Mouse (Mus musculus): ENCODE measurements around the gene Cdh13.

Gene Cdh13

GRCm38 (mm10) chr8:118296477-118296876 is 12.9 kb downstream of the Cdh13 start:
- no peak for DNase-seq (ENCODE audit: low read depth, low spot score)

DNA sequence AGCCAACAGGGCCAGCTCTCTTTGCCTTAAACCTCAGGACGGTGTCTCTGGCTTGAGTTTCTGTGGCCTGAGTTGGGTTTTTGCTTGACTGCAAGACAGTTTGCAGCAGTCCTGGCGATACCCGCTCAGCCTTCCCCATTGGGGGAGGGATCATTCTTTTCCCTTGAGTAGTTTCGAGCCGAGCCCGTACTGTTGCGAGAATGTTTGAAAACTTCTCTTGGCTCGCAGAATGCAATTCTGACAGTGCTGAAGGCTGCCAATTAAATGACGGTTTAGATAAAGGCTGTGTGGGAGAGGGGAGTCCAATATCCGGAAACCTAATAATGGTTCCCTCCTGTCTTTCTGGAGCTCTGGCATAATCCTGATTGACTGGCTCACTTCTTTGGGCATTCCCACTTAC is 23.4 kb downstream of the Cdh13 start:
- no peak for DNase-seq (ENCODE audit: low read depth, low spot score)

DNA sequence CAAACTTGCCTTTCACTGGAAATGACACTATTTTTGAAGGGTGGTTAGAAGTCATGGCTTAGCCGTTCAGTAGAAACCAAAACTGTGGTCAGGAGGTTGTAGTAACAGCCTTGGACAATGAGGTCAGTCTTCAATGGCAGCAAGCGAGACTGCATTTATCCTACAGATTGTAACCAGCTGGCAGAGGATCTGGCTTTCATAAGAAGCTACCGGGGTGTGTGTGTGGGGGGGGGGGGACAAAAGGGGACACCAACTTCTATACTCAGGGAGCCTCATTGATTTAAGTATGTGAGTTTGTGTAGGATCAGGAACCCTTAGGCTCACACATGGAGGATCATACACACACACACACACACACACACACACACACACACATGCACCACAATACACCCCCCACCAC is 25.6 kb downstream of the Cdh13 start:
- no peak for DNase-seq (ENCODE audit: low read depth, low spot score)

DNA sequence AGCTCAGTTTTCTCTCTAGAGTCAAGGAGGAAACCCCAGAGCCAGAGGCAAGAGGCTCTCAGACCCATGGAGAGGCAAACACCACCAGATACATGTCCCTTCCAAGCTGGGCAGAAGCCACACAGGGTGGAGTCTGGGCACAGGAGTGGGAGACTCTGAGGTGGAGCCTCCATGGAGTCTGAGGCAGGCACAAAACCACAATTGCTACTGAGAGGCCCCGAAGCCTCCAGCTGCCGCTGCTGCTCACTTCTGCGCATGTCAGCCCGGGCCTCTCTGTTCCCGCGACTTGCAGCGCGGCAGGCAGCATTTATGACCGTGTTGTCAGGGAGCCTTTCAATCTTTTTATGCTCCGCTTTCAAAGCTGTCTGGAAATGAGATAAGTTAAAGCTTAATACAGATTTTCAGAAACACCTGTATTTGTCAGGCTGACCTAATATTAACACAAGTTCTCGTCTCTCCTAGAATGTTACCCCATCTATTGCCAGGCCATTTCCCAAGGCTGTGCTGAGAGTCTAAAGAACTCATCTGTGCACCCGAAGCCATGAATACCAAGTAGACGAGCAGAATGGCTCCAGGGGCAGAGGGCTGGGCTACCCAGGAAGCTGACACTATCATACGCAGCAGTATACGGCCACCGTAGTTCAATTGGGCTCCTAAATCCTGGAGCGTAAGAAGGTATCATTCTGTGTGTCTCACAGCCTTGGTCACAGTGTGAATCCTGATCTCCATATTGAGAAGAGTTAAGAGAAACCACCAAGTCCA is 30.1 kb downstream of the Cdh13 start:
- no peak for DNase-seq (ENCODE audit: low read depth, low spot score)

DNA sequence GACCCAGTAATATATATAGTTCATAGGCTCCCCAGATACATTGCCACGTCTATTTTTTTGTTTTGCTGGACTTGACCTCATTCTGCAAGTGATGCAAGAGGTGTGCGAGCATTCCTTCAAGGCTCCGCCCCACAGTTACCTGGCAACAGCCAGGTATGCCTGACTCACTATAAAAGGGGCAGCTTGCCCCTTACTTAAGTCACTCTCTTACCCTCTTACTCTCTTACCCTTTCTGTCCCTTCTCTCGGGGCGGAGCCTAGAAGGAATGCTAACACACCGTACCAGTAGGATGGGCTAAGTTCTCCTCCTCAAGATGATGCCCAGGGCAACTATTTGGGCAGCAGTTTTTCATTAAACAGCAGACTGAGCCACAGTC is 30.6 kb downstream of the Cdh13 start:
- no peak for DNase-seq (ENCODE audit: low read depth, low spot score)

DNA sequence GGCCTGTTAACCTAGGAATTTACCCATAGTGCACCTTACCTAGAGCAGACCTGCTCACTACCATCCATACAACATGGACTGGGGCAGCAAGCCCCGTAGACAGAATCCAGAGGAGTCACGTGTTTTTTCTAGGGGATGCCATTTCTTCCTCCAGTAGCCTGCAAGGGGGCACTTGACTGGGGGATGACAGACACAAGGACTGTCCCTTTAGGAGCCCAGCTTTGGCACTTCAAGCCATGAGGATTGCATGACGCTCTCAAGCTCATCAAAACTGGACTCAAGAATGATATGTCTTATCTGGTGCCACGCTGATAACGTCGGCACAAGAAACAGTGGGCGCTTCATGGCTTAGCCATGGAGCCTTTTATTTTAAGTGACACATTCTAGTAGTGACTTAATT is 31.4 kb downstream of the Cdh13 start:
- DNase-seq (ENCODE audit: low read depth, low spot score), result no peak

DNA sequence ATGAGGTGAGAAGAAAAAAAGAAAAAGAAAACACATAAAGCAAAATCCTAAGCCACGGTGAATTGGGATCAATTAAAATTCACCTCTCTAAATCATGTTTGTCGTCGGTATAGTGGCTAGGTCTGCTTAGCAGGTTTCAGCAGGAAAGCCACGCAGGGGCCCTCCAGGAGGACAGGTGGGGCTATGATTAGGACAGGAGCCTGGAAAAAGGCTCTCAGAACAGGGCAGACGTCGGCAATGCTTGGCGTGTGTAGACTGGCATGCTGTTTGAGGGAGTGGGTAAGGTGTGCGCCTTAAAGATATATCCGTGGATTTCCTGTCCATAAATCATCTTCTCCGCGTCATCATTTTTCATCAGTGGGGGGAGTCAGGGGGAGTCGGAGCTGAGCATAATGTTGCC is 32.9 kb downstream of the Cdh13 start:
- DNase-seq (ENCODE audit: low read depth, low spot score), result no peak

- no peak for DNase-seq (ENCODE audit: low read depth, low spot score)
These were observed 37.0 kb downstream of the Cdh13 start for GRCm38 (mm10) chr8:118320566-118320965.

DNA sequence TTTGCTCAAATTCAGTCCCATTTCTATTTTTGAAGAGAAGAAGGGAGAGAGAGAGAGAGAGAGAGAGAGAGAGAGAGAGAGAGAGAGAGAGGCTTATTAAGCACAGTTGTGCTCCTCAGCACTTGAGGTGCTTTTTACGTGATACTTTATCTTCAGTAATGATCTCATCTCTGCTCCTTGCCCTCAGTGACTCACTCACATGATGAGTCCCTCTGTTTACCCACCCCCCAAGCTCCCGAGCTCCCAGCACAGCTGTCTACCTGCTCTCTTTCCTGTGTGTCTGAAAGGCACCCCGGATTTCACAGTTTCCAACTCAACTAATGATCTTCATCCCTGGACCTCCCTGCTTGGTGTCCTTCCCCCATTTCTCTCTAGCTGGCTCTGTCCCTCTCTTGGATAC is 39.9 kb downstream of the Cdh13 start:
- no peak for DNase-seq (ENCODE audit: low read depth, low spot score)

DNA sequence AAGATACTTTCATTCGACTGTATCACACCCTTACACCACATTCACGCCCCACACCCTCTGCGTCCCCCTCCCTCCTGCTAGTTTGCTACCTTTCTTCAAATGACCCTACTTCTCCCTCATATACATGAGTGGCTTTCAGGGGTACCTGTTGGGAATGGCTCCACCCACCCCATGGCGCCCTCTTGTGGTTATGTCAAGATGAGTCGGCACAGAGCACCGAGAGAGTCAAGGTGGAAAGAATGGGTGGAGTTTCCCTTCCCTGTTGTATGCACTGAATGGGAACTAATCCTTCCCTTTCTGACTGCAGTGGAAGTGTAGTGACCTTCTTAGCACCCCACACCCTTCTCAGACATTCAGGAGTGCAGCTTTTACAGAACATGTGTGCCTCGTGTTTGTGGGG is 51.4 kb downstream of the Cdh13 start:
- DNase-seq (ENCODE audit: low read depth, low spot score), result no peak

DNA sequence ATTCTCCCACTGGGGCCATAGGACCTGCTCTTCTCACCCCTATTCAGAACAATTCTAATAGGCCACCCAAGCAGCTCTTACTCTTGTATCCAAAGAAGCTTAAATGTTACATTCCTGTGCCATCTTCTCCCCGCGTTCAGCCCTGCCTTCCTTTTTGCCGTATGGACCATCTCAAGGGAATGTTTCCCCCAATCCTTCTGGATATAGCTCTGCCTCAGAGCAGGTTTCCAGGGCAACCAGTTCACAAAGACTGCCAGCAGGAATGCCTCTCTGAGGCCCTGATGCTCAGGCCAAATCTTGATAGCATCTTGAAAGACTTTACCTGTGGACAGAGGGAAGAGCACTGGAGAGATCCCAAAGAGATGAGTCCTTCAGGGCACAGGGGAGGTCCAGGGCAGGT is 56.2 kb downstream of the Cdh13 start:
- no peak for DNase-seq (ENCODE audit: low read depth, low spot score)

DNA sequence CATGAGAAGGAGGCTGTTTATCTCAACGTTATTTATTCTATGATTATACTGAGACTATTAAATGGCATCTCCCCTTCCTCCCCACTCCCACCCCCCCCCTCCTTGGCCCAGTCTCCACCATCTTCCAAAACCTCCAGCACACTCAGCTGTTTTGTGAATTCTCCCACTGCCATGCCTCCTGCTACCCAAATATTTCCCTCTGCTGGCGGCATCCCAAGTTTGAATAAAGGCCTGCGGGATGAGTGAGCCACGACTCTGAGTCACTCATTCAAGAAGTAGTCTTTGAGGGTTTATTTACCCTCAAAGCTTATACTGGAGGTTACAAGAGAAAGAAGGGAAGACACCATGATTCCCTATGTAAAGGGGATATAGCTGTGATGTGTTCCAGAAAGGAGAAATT is 59.7 kb downstream of the Cdh13 start:
- no peak for DNase-seq (ENCODE audit: low read depth, low spot score)

GRCm38 (mm10) chr8:118348710-118349489 is 65.4 kb downstream of the Cdh13 start:
- no peak for DNase-seq (ENCODE audit: low read depth, low spot score)

DNA sequence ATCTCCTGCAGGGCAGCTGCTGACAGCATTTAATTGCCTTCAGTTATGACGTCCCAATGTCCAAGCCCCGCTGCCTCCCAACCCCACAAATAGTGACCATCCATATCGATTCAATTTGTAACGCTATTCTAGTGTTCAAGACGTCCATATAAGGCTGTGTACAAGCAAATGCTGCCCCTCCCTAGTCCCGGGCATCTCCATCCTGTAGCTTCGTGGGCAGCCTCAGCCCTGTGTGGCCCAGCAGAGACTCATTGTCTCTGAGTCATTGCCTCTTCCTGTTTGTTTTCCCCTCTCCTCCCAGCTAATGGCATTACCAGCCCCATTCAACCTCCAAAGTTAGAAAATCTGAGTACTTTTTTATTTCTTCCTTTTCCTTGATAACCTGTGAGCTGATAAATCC is 66.6 kb downstream of the Cdh13 start:
- DNase-seq (ENCODE audit: low read depth, low spot score), result no peak

DNA sequence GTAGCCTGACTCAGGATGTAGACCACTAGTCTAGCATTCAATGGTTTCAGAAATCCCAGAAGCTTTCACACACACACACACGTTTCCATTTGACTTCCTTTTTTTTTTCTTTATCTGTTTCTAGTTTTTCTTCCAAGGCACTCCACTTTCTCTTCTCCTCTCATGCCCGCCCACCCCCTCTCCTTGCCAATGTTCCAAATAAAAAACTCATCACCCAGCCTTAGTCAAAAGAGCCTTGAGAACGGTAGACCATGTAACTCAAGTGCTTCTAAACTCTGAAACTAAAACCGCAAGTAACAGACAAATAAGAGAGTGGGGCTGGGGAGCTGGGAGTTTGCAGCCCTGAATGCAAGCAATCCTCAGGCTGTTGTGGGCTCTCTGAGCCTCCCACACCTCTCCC is 69.5 kb downstream of the Cdh13 start:
- DNase-seq (ENCODE audit: low read depth, low spot score), result no peak

DNA sequence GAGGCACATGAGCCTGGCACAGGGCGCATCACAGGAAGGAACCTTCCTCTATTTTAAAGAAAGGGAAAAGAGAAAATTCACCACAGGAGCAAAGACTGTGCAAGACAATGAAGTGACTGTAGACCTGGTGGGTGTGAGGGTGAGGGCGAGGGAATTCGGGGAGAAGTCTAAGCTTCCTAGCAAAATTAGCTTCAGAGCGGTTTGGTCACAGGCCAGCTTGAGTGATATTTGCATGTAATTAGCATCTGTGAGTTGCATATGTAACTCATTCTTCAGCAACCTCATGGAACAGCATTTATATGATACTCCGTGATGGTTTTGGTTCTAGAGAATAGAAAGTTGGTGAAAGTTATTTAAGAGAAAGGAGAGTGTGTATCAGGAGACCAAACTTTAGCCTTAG is 73.5 kb downstream of the Cdh13 start:
- no peak for DNase-seq (ENCODE audit: low read depth, low spot score)

DNA sequence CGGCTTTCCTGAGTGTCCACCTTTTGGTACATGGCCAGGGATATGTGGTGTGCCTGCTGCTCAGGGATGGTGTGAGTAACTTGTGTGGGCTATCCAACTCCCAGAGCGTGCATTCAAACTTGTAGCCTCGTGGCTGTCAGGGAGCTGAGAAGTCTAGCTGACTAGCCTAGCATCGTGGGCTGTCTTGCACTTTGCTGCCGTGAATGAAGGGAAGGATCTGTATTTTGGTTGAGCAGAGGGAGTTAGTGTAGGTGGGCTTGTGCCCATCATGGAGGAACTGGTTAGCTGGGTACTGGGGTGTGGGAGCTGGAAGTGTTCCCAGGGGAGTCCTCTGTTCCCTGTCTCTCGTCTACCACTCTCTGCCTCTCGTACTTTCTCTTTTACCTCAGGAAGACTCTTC is 74.1 kb downstream of the Cdh13 start:
- no peak for DNase-seq (ENCODE audit: low read depth, low spot score)

DNA sequence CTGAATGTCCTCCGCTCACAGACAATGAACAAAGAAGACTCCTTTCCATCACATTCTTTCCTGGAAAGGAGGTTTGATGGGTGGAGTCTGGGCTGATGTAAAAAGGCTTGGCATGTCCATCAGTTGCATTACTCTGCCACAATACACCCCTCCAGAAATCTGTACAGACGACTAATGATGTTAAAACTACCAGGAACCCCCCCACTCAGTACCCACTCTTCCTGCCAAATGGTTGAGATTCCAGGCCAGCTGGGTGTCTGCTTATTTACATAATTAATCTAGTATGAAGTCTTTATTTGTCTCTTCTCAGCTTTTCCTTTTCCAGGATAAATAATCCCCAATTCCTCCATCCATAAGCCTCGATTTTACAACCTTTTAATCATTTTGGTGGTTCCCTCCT is 80.2 kb downstream of the Cdh13 start:
- DNase-seq (ENCODE audit: low read depth, low spot score), result no peak

DNA sequence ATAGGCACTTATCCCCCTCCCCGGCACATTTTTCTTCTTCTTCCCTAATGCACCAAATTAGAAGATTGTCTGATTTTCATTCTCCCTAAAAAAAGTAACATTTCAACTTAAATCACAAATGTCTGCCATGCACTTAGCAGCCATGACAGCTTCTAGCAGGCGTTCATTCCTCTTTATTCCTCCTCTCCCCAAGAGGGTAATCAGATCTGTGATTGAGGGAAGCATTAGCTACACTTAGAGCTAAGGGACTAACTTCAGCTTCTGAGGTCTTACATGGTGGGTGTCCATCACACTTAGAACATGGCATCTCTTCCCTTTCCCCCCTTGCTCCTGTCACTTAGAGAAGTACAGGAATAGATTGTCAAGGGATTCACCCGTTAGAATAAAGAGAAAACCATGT is 89.6 kb downstream of the Cdh13 start:
- DNase-seq (ENCODE audit: low read depth, low spot score), result no peak

- DNase-seq (ENCODE audit: low read depth, low spot score), result no peak
These were observed 91.2 kb downstream of the Cdh13 start for GRCm38 (mm10) chr8:118374738-118375137.

DNA sequence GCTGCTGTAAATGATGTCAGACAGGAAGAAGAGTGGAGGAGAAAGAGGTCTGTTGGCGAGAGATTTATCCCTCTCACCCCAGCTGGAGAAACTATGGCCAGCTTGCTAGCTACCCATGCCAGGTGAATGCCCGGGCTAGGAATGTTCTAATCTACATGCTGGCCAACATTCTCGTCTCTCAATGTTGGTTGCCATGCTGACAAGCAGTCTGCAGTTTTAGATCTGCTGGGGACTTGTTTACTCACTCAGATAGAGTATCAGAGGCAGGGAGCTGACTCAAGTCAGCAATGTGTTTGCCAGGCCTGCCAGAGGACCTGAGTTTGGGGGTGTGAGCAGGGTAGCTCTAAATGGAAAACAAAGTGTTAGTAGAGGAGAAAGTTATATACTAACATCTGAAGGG is 93.3 kb downstream of the Cdh13 start:
- DNase-seq (ENCODE audit: low read depth, low spot score), result no peak

- DNase-seq (ENCODE audit: low read depth, low spot score), result no peak
These were observed 95.5 kb downstream of the Cdh13 start for GRCm38 (mm10) chr8:118378985-118379384.

DNA sequence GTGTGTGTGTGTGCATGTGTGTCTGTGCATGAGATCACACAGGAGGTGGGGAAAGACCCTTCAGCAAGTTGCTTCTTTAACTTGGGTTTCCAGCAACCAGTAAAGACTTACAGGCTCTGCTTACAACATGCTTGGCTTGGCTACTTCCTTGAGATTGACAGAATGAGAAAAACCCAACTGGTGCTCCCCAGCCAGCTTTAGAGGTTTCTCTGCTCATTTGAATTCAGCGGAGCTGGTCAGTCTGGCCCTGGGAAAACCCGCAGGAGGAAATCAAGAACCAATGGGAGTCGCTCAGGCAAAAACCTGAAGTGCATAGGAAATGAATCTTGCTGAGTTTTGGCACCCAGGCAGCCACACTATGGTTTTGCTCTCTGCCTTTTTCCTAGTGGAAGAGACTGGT is 96.1 kb downstream of the Cdh13 start:
- no peak for DNase-seq (ENCODE audit: low read depth, low spot score)

Data from CD4-positive, CD25-positive, alpha-beta regulatory T cell, adult 2 months (primary cell).